Mouse (Mus musculus): ENCODE results near the gene Grwd1.
"Not testable (repeated sequence)": the region's sequence is repeated elsewhere in the genome, so short reads cannot be mapped to it uniquely, and the experiment has no call there.

Grwd1 gene

GRCm38 (mm10) chr7:45830427-45831127, at the start of gene Grwd1:
TSS of gene Grwd1 (minus strand) at chr7:45830944.
- peak; percentile 98 for DNase-seq (ENCODE audit: low read depth, low spot score)

GRCm38 (mm10) chr7:45880531-45880930, 49.8 kb upstream of the Grwd1 start:
- peak; percentile 83 for DNase-seq (ENCODE audit: low read depth, low spot score)

- DNase-seq (ENCODE audit: low read depth, low spot score): not testable (repeated sequence)
These were observed 47.5 kb upstream of the Grwd1 start, which contains the start of gene Grin2d for GRCm38 (mm10) chr7:45878278-45878677. TSS of gene Grin2d (minus strand) at chr7:45878378.

- no peak for DNase-seq (ENCODE audit: low read depth, low spot score)
These were observed 46.2 kb upstream of the Grwd1 start for GRCm38 (mm10) chr7:45876895-45877294.

- DNase-seq (ENCODE audit: low read depth, low spot score): peak; percentile 56
These were observed 42.6 kb upstream of the Grwd1 start for GRCm38 (mm10) chr7:45873061-45873947.

- peak; percentile 90 for DNase-seq (ENCODE audit: low read depth, low spot score)
These were observed 41.9 kb upstream of the Grwd1 start, which contains the start of gene Kdelr1 for GRCm38 (mm10) chr7:45872624-45873023. TSS of gene Kdelr1 (plus strand) at chr7:45872772.

- DNase-seq (ENCODE audit: low read depth, low spot score): no peak
These were observed 39.7 kb upstream of the Grwd1 start for GRCm38 (mm10) chr7:45870282-45871058.

- DNase-seq (ENCODE audit: low read depth, low spot score): no peak
These were observed 39.0 kb upstream of the Grwd1 start for GRCm38 (mm10) chr7:45869787-45870186.

- DNase-seq (ENCODE audit: low read depth, low spot score): no peak
These were observed 38.4 kb upstream of the Grwd1 start for GRCm38 (mm10) chr7:45869107-45869670.

GRCm38 (mm10) chr7:45867871-45868270, 37.1 kb upstream of the Grwd1 start:
- no peak for DNase-seq (ENCODE audit: low read depth, low spot score)

- peak; percentile 96 for DNase-seq (ENCODE audit: low read depth, low spot score)
These were observed 35.5 kb upstream of the Grwd1 start for GRCm38 (mm10) chr7:45865925-45866910.

- DNase-seq (ENCODE audit: low read depth, low spot score): no peak
These were observed 33.7 kb upstream of the Grwd1 start for GRCm38 (mm10) chr7:45864435-45864834.

- DNase-seq (ENCODE audit: low read depth, low spot score): no peak
These were observed 32.1 kb upstream of the Grwd1 start for GRCm38 (mm10) chr7:45862804-45863203.

- no peak for DNase-seq (ENCODE audit: low read depth, low spot score)
These were observed 28.3 kb upstream of the Grwd1 start for GRCm38 (mm10) chr7:45859008-45859407.

- DNase-seq (ENCODE audit: low read depth, low spot score): peak; percentile 89
These were observed 26.5 kb upstream of the Grwd1 start for GRCm38 (mm10) chr7:45856950-45857901.

GRCm38 (mm10) chr7:45853089-45853488, 22.3 kb upstream of the Grwd1 start:
- DNase-seq (ENCODE audit: low read depth, low spot score): no peak

- no peak for DNase-seq (ENCODE audit: low read depth, low spot score)
These were observed 19.9 kb upstream of the Grwd1 start for GRCm38 (mm10) chr7:45850661-45851060.

GRCm38 (mm10) chr7:45848447-45849027, 17.8 kb upstream of the Grwd1 start:
- DNase-seq (ENCODE audit: low read depth, low spot score): no peak
